Mouse (Mus musculus) cerebellum, adult 11-12 months (tissue): Measurements from ENCODE around the gene Supt20.

Source experiments
- DNase-seq: peaks from one replicate; pipeline ENCODE4 v3.0.0; 2022

Supt20 gene

GRCm38 (mm10) chr3:54708972-54709371, 16.4 kb downstream of the Supt20 start:
- DNase-seq, result no peak

DNA sequence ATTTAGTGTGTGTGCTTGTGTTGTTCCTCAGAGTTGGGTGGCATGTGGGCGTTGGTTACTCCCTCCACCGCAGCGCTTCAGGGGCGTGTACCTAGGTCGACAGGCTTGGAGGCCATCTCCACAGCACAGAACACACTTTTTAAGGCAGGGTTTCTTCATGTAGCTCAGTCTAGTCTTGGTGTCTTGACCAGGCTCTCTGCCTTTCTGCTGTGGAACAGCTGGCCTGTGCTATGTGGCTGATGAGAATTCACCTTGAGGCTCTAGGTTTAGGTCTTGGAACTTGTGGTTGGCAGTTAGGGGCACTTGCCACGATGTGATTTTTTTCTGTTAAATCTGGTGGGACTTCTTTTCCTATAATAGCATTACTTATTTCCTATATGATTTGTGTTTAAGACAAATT, 21.6 kb downstream of the Supt20 start, which contains the start of gene Gm21958:
TSS of gene Gm21958 (minus strand) at position 101 of the 400 bp plus-strand sequence.
- no peak for DNase-seq

GRCm38 (mm10) chr3:54715461-54715860, 22.9 kb downstream of the Supt20 start:
- no peak for DNase-seq

DNA sequence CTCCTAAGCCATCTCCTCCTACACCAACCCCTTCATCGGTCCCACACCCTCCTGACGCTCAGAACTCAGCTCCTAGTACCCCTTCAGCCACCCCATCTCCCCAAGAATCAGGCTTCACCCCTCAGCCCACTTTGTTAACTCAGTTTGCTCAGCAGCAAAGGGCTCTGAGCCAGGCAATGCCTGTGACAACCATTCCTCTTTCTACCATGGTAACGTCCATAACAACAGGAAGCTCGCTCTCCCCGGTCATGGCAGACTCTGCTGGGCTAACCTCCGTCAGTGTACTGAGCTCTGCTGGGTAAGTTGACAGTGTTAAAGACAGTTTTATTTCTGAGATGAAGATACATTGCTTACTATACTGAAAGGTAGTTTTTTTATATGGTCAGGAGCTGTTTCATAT, 24.7 kb downstream of the Supt20 start:
- DNase-seq, result no peak

- DNase-seq, result no peak
Observed at GRCm38 (mm10) chr3:54718947-54719346, 26.3 kb downstream of the Supt20 start.

DNA sequence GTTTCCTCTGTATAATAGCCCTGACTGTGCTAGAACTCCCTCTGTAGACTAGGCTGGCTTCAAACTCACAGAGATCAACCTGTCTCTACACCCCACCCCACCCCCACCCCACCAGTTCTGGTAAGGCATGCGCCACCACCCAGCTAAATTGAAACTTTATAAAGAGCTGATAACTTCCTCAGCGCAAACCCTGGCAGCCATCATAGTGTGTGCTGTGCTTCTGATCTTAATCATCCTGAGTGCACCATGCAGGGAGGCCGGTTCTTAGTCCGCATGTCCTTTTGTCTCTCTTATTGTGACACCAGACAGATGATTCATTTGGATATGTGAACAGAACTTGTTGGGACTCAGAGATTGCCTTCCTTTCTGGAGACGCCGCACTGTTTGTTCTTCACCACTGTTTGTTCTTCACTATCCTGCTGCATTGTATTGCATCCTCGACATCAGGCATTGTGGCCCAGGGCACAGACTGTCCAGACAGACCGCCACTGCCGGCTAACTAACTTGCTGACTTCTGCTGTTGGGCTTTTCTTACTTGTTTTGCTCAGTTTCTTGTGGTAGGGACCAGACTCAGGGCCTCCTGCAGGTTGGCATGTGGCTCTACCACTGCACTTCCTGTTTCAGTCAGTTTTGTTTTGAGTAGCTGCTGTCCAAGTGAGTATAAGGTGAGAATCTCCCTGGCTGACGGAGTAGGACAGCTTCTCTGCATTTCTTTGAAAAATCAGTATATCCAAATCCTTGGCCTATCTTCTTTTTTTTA, 31.3 kb downstream of the Supt20 start:
- no peak for DNase-seq

DNA sequence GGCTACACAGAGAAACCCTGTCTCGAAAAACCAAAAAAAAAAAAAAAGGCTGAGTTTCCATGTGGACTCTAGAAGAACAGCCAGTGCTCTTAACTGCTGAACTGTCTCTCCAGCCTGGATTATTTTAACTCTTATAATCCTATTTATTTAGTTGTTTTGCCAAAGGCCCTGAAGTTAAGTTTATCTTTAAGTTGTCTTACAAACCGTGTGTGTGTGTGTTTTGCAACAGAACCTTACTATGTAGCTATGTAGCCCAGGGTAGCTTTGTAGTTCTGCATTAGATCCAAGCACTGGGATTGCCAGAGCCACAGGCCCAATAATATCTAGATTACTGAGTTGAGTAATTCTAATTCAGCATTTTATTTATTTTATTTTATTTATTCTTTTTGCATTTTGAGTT, 32.7 kb downstream of the Supt20 start:
- no peak for DNase-seq

DNA sequence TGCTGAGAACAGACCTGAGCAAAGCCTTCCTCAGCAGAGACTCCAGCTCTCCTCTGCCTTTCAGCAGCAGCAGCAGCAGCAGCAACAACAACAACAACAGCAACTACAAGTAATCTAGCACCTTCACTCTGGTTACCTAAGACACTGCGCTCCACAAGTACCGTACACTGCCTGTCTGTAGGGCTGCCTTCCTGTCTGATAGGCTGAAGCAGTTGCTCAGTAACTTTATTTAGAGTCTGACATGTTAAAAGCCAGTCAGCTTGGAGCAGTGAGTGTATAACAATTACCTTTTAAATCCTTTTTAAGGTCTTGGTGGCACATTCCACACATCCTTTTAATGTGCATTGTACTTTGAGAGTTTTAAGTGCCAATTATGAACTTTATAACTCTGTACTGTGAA, 35.0 kb downstream of the Supt20 start:
- no peak for DNase-seq

- no peak for DNase-seq
Observed at GRCm38 (mm10) chr3:54728100-54728499, 35.5 kb downstream of the Supt20 start.

GRCm38 (mm10) chr3:54731626-54732150, 39.1 kb downstream of the Supt20 start:
- DNase-seq, result no peak

DNA sequence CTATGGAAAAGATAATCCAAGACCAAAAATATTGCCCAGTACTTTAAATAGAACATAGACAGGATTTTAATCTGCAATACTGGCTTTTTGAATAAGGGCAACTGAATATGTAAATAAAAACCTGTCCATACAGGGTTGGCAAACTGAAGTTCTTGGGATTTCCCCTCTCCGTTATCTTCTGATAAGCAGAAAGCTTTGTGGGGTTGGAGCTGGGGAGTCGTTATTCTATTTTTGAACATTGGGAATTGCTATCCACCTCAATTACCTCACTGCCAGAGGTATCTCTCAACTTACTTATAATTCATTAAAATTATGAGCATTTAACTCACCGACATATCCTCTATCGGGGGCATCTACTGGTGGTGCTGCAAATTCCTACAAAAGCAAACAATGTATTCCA, 39.8 kb downstream of the Supt20 start:
- no peak for DNase-seq

- DNase-seq, result peak; percentile 91
Observed at GRCm38 (mm10) chr3:54734411-54735246, 42.0 kb downstream of the Supt20 start.

DNA sequence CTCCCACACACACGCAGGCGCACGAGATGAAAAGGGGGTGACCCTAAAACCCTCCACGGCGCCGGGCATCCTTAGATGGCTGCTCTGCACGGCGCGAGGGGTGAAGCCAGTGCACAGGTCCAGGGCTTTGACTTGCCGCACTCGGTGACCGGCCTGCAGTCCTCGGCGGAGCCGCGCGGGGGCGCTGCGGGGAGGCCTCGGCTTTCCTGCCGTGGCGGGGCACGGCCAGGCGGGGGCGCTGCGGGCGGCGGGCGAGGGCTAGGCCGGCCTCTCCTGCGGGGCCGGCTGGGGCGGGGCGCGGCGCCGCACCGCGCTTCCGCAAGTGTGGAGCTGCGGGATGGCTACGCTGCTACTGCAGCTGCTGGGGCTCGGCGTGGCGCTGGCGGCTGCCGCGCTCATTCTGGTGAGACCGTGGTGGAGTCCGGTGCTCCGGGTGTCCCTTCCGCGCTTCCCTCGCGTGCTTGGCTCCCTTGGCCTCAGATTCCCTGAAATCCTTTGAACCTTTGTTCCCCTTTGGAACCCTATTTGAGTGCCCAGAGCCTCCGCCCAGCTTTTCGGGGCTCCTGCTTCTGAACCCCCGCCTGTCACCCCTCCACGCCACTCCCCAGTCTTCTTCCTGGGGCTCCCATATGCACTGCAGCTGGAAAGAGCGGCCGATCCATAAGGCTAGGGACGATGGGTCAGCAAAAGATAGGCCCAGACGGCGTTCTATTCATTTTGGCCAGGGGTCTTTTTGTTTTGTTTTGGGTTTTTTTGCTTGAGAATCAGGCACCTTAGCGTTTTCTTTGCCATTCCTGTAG, 42.8 kb downstream of the Supt20 start, which contains the start of the genes Exosc8 and Alg5:
TSS of gene Exosc8 (minus strand) at position 147 of the 800 bp plus-strand sequence.
TSS of gene Alg5 (plus strand) at position 293 of the 800 bp plus-strand sequence.
- DNase-seq, result peak; percentile 89

DNA sequence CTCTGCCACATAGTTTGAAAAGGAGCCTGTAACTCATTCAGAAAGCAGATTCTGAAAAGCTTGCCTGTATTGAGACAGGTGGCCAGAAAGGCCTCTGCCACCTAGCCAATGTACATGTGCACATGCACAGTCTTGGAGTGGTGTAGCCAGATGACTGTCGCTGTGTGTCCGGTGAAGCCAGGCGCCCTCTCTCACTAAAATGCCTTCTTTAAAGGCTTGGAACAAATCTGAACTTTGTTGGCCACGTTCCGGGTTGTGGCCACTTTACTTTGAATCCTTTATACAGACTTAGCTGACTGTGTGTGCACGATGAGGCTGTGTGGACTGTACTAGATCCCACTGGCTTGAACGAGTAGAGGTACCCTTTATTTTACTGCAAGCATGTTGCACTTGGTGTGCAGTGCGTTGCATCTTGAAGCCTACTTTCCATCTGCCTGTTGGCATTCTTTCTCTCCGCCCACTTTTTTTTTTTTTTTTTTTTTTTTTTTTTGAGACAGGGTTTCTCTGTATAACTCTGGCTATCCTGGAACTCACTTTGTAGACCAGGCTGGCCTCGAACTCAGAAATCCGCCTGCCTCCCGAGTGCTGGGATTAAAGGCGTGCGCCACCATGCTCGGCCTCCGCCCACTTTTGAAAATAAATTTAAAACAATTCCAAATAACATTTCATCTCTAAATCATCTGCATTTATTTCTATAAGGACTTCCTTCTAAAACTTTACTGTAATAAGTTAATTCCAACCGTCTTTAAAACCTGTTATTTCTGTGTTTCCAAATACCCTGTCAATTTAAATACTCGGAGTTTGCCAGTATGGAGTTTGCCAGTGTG, 43.7 kb downstream of the Supt20 start:
- peak; percentile 45 for DNase-seq

- no peak for DNase-seq
Observed at GRCm38 (mm10) chr3:54737317-54737716, 44.7 kb downstream of the Supt20 start.

DNA sequence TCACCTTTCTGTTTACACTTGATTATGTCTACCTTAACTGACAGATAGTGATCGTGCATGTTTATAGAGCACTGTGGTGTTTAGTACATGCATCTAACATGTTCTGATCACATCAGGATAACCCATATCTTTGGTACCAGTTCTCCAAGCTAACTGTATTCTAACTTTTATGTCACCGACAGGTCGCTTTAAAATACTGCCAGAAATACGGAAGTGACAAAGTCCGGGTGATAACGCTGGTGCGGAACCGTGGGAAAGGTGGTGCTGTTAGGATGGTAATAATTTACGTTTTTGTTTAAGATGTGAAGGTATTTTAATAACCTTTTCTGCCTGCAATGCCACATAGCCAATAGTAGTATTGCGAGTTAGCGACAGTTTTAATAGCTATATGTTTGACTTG, 49.4 kb downstream of the Supt20 start:
- DNase-seq, result no peak

GRCm38 (mm10) chr3:54745799-54746198, 53.2 kb downstream of the Supt20 start:
- no peak for DNase-seq

- DNase-seq, result no peak
Observed at GRCm38 (mm10) chr3:54753411-54753810, 60.8 kb downstream of the Supt20 start.

GRCm38 (mm10) chr3:54755145-54756041, 62.8 kb downstream of the Supt20 start, which contains the start of gene Smad9:
Gene Smad9 (plus strand): TSS chr3:54755582.
- peak; percentile 84 for DNase-seq

GRCm38 (mm10) chr3:54756058-54756457, 63.5 kb downstream of the Supt20 start:
- DNase-seq, result peak; percentile 48

- DNase-seq, result no peak
Observed at GRCm38 (mm10) chr3:54757446-54757845, 64.8 kb downstream of the Supt20 start.
